Mouse (Mus musculus) limb, embryonic 12.5 days (tissue): ENCODE measurements around the gene Gstm3. TPM values are rescaled to one million over a fixed set of nuclear protein-coding genes. Genes with fewer than 3 reads are reported as not detected.
"Not testable (repeated sequence)": the region's sequence is repeated elsewhere in the genome, so short reads cannot be mapped to it uniquely, and the experiment has no call there.

ENCODE experiments used
- ATAC-seq: fragments of 200-750 bp; cut with Nextera tagmentation; 2 replicates; pipeline ENCODE4 v1.8.0; 2017; ENCODE audit warnings: low read depth, moderate TSS enrichment; ENCODE audit not compliant: insufficient number of reproducible peaks, insufficient read depth, low FRiP score, low TSS enrichment
- H3K27ac ChIP-seq: fragments of 300-500 bp; sonication (generic); 2 replicates; pipeline ENCODE4 v1.5.1; 2016; ENCODE audit warnings: mild to moderate bottlenecking, moderate library complexity
- H3K27me3 ChIP-seq: fragments of 300-500 bp; sonication (generic); 2 replicates; pipeline ENCODE4 v1.6.1; 2016; ENCODE audit warnings: mild to moderate bottlenecking, moderate library complexity
- H3K36me3 ChIP-seq: fragments of 300-500 bp; sonication (generic); 2 replicates; pipeline ENCODE4 v1.6.1; 2016; ENCODE audit warnings: mild to moderate bottlenecking, moderate library complexity
- H3K4me1 ChIP-seq: fragments of 300-500 bp; sonication (generic); replicated peaks from 2 replicates; pipeline ENCODE4 v1.6.1; 2016
- H3K4me2 ChIP-seq: fragments of 300-500 bp; sonication (generic); 2 replicates; pipeline ENCODE4 v1.6.1; 2016; ENCODE audit warnings: mild to moderate bottlenecking, moderate library complexity
- H3K4me3 ChIP-seq: fragments of 300-500 bp; sonication (generic); replicated peaks from 2 replicates; pipeline ENCODE4 v1.5.1; 2016; ENCODE audit warnings: mild to moderate bottlenecking
- H3K9ac ChIP-seq: fragments of 300-500 bp; sonication (generic); replicated peaks from 2 replicates; pipeline ENCODE4 v1.6.1; 2016; ENCODE audit warnings: mild to moderate bottlenecking, moderate library complexity
- H3K9me3 ChIP-seq: fragments of 300-500 bp; sonication (generic); 2 replicates; pipeline ENCODE4 v1.6.1; 2016; ENCODE audit warnings: mild to moderate bottlenecking, moderate library complexity
- WGBS: fragments of 180-500 bp; shearing (Covaris S2); methylation state at CpG from one replicate; pipeline ENCODE4 v1.1.7; 2016; 5-methylcytosine and 5-hydroxymethylcytosine counted together
- polyA plus RNA-seq: library from polyadenylated mRNA; unstranded; fragments of >200 nt; fragmentation: Nextera tagmentation; extraction: Ambion mirVana; gene quantifications from 2 replicates; pipeline ENCODE4 v1.2.1, GENCODE M21; 2016

Gene Gstm3
- polyA plus RNA-seq = not detected in 2 replicates

DNA sequence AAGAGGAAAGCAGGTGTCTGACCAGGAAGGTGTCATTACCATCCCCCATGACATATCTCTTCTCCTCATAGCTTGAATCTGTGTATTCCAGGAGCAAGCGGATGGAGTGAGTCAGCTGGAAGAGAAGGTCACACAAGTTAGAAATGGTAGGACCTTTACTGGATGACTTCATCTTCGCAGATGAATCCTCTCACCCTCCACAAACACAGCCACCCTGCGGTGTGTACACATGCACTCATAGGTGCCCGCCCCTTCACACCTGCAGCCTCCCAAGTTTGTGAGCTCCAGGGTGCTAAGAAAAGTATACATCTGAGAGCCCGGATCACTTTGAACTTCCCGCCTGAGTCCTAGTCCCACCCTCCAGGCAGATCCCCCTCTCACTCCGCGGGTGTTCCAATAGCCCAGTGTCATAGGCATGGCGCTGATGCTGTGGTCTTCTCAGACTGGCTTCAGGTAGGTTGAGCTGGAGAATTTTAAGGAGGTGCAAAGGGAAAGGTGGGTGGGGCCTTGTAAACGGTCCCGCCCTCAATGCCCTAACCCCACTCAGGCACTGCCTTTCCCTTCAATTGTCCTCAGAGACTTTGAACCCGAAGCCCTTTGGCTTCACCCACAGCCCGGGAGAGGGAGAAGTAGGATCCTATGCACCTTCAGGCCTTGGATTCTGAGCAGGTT lies at the start of gene Gstm3:
Gene Gstm3 (minus strand): TSS at position 560 of the 672 bp plus-strand sequence.
- Histone ChIP-seq H3K4me3 (no peak within 1 kb of the TSS), H3K36me3 (no peaks in the 10 kb centered on the region), H3K9me3 (no peaks in the 10 kb centered on the region), H3K4me1 (no peaks in the 10 kb centered on the region), H3K27me3 (no peaks in the 10 kb centered on the region; the same call in 1 of the 2 replicates), H3K9ac (no peak within 1 kb of the TSS), H3K4me2 (no peak within 1 kb of the TSS), H3K27ac (no peak within 1 kb of the TSS)
- ATAC-seq = 0 out of 2 replicates have a peak, but pooled peaks have one; percentile 47
- WGBS = 50% methylated on average over 13 of the region's 13 CpGs

DNA sequence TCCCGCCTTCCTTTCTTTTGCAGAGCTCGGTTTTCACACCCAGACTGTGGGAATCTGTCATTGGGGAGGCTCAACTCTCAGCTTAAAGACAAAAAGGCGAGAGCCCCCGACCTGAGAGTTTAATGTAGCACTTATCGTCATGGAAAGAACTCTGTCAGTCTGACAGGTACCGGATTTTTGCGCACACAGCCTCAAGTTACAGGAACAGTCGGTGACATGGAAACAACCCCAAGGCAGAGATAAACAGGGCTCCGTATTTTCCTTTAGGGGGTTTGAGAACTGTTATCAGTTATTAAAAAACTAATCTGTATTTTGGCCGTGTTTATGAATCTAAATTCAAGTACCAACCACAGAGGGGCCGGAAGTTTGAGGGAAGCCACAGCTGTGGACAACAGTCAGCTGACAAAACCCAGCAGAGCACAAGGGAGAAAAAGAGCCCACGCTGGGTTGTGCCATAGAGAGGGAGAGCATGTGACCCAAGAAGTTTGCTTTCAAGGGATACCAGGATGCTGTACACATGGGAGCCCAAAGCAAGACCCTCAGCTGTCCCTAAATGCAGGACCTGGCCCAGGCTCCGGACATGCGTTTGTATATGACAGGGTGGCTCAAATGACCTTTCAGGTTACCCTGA lies 49.2 kb upstream of the Gstm3 start:
- WGBS = 30% methylated on average over 14 of the region's 14 CpGs
- no peaks in the 10 kb centered on the region for H3K9me3 ChIP-seq
- H3K4me1 ChIP-seq = peaks cover 11% of the 10 kb centered on the region
- no peaks in the 10 kb centered on the region for H3K36me3 ChIP-seq
- peak overlapping the region; percentile 93 for H3K27ac ChIP-seq
- H3K4me3 ChIP-seq = peak overlapping the region; percentile 44
- H3K9ac ChIP-seq = no peak overlapping the region; the same call in 1 of the 2 replicates
- H3K4me2 ChIP-seq = peak overlapping the region; percentile 82
- H3K27me3 ChIP-seq = no peaks in the 10 kb centered on the region
- no peak for ATAC-seq

DNA sequence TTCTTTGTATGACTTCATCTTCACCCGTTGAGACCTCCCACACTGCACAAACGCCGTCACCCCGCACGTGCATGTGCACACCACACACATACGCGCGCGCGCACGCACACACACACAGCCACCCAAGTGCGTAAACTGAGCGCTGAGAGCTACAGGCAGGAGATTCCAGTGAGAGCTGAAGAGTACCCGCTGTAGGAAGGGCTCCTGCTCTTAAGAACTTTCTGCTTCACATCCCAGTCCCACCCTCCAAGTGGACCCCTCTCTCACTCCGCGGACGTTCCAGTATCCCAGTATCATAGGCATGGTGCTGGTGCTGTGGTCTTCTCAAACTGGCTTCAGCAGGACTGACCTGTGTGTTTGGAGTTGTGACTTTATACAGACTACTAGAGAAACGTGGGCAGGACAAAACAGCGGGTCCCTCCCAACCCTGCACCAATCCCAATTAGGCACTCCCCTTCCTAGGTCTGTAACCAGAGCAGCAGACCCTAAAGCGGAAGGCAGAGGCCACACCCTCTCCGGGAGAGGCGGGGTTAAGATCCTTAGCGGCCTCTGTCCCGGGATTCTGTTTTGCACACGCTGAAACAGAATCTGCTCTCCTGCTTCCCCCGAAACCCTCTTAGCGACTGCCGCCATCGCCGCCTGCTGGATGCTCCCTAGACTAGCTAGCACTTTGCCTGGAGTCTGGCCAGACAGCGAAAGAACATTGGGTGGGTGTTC lies 48.5 kb upstream of the Gstm3 start, which contains the start of gene Gstm1:
Gene Gstm1 (minus strand): TSS at position 501 of the 717 bp plus-strand sequence.
- peak within 1 kb of the TSS; percentile 61 for H3K9ac ChIP-seq
- no peaks in the 10 kb centered on the region for H3K36me3 ChIP-seq
- under 1% methylated on average over 31 of the region's 31 CpGs for WGBS
- H3K27me3 ChIP-seq = no peaks in the 10 kb centered on the region
- H3K27ac ChIP-seq = peak within 1 kb of the TSS; percentile 93
- H3K4me2 ChIP-seq = peak within 1 kb of the TSS; percentile 82
- peak; percentile 99 for ATAC-seq
- peaks cover 11% of the 10 kb centered on the region for H3K4me1 ChIP-seq
- H3K4me3 ChIP-seq = peak within 1 kb of the TSS; percentile 44
- no peaks in the 10 kb centered on the region for H3K9me3 ChIP-seq

DNA sequence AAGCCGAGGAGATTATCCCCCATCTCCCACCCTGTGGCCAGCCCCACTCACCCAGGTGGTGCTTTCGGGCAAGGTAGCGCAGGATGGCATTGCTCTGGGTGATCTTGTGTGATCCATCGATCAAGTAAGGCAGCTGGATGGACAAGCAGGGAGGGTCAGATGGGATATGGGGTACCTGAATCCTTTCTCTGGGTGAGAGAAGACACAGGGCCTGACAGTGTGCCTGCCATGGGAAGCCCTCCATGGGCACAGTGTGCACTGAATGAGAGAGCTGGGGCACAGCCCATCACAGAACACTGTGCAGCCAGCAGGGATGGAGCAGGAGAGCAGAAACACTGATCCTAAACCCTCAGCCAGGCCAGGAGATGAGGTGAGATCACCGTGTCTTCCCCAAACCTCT lies 47.4 kb upstream of the Gstm3 start:
- Histone ChIP-seq H3K4me2 (peak overlapping the region; percentile 82; the same call in 1 of the 2 replicates), H3K4me1 (peaks cover 11% of the 10 kb centered on the region)
- H3K9me3 ChIP-seq, H3K27me3 ChIP-seq, ATAC-seq, H3K4me3 ChIP-seq, H3K36me3 ChIP-seq, H3K27ac ChIP-seq, H3K9ac ChIP-seq: not testable (repeated sequence)
- WGBS = 85% methylated on average over 5 of the region's 5 CpGs

DNA sequence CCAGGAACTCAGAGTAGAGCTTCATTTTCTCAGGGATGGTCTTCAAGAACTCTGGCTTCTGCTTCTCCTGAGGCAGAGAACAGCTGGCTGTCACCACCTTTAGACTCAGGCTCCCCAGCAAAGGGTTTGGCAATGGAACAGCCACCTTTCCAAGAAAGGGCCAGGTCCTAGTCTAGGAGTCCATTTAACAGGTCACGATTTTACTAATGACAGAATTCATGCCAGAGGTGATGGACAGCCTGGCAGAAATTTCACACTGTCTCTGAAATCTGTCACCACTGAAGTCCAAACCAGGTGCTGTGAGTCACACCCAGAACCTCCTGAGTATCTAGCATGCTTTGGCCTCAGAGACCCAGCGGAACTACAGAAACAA lies 45.9 kb upstream of the Gstm3 start:
- no peak overlapping the region for H3K4me2 ChIP-seq
- peaks cover 11% of the 10 kb centered on the region for H3K4me1 ChIP-seq
- H3K9me3 ChIP-seq = no peaks in the 10 kb centered on the region
- H3K36me3 ChIP-seq = no peaks in the 10 kb centered on the region
- H3K4me3 ChIP-seq = no peak overlapping the region
- WGBS = 86% methylated on average over 2 of the region's 2 CpGs
- no peaks in the 10 kb centered on the region for H3K27me3 ChIP-seq
- H3K27ac ChIP-seq = no peak overlapping the region
- no peak for ATAC-seq
- H3K9ac ChIP-seq = no peak overlapping the region

DNA sequence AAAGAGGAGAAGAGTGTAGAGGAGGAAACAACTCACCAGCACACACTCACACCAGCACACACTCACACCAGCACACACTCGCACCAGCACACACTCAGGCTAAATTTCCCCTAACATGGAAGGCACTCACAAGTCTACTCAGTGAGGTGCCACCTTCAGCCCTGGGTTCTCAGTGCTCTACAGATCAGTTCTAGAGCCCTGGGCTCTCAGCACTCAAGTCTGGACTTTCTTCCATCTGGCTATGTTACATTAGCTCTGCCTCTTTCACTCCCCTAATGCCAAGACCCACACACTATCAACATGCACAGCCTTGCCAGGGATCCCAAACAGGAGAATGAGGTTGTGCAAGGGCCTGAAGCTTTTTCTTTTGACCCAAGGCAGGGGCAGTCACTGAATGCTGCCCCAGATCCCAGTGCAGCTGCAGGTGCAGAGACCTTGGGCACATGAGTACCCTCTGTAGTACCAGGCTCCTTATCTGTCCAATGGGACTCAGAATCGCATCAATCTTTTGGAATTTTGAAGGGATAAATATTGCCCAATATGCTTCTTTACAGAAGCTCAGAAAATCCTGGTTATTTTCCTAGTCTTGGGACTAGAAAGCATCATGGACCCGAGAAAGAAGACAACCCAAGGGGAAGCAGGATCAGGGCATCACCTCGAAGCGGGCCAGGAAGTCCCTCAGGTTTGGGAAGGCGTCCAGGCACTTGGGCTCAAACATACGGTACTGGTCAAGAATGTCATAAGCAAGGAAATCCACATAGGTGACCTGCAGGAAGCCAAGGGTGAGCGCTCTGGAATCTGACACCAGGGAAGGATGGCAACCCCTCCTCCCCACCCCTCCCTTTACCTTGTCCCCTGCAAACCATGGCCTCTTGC lies 45.3 kb upstream of the Gstm3 start:
- H3K27me3 ChIP-seq = no peaks in the 10 kb centered on the region
- no peak overlapping the region for H3K4me2 ChIP-seq
- H3K36me3 ChIP-seq = no peaks in the 10 kb centered on the region
- ATAC-seq = no peak
- 73% methylated on average over 7 of the region's 8 CpGs for WGBS
- H3K4me1 ChIP-seq = peaks cover 11% of the 10 kb centered on the region
- no peak overlapping the region for H3K27ac ChIP-seq
- H3K9ac ChIP-seq = no peak overlapping the region
- no peaks in the 10 kb centered on the region for H3K9me3 ChIP-seq
- no peak overlapping the region for H3K4me3 ChIP-seq

DNA sequence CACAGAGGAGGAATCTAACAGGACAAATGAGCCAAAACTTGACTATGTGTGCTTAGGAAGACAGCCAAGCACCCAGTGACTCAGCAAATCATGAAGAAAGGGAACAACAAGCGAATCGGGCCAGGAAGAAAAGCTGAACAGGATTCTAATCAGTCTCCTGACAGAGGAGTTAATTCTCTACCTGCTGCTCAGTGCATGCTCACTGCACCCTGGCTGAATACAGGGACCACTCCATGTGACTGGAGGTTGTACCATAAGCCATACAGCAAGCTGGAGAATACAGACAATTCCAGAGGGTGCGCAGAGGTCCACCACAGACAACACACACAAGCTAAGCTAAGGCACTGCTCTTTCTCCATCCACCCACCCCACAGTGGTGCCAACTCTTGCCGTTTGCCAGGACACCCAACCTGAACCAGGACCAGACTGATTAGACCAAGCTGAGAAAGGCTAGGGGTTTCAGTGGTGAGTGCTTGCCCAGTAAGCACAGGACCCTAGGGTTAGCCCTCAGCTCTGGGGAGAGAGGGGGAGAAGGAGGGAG lies 44.3 kb upstream of the Gstm3 start:
- no peaks in the 10 kb centered on the region for H3K9me3 ChIP-seq
- 82% methylated on average over 4 of the region's 4 CpGs for whole genome bisulfite sequencing
- H3K27me3 ChIP-seq = no peaks in the 10 kb centered on the region
- no peaks in the 10 kb centered on the region for H3K36me3 ChIP-seq
- no peak overlapping the region for H3K27ac ChIP-seq
- no peak for ATAC-seq
- peaks cover 7% of the 10 kb centered on the region for H3K4me1 ChIP-seq
- no peak overlapping the region for H3K4me2 ChIP-seq
- no peak overlapping the region for H3K4me3 ChIP-seq
- no peak overlapping the region for H3K9ac ChIP-seq

DNA sequence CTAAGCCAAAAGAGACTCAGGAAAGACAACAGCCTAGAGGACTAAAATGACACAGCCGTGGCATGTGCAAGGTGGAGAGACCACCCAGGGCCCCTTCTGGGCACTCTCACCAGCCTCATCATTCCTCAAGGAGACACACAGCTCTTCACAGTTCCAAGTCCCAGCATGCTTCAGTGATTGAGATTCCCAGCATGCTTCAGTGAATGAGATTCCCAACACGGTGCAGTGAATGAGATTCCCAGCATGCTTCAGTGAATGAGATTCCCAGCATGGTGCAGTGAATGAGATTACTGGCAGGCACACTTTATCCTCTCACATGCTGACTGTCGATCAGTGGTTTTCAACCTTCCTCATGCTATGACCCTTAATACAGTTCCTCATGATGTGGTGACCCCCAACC lies 42.5 kb upstream of the Gstm3 start:
- Histone ChIP-seq H3K4me1 (peaks cover under 1% of the 10 kb centered on the region; the same call in 1 of the 2 replicates), H3K36me3 (no peaks in the 10 kb centered on the region), H3K27me3 (no peaks in the 10 kb centered on the region), H3K4me2 (no peak overlapping the region), H3K9me3 (no peaks in the 10 kb centered on the region), H3K4me3 (no peak overlapping the region), H3K27ac (no peak overlapping the region), H3K9ac (no peak overlapping the region)
- 75% methylated on average over 3 of the region's 3 CpGs for WGBS
- no peak for ATAC-seq

DNA sequence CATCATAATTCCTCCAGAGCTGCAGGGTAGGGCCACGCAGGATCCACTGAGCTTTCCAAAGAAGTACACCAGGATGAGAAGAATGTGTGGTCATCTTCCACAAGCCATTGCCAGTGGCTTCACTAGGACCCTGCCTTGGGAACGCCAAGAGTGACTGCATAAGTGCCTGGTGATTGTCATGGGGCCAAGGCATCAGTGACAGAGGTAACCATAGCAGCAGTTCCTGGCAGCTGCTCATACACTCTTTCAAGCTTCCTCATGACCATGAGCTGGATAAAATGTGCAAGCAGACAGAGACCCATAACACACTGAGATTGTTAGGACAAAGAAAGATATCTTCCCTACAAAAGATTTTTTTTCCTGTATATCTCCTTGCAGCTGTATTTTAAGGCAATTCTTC lies 41.2 kb upstream of the Gstm3 start:
- 73% methylated on average over 2 of the region's 2 CpGs for WGBS

DNA sequence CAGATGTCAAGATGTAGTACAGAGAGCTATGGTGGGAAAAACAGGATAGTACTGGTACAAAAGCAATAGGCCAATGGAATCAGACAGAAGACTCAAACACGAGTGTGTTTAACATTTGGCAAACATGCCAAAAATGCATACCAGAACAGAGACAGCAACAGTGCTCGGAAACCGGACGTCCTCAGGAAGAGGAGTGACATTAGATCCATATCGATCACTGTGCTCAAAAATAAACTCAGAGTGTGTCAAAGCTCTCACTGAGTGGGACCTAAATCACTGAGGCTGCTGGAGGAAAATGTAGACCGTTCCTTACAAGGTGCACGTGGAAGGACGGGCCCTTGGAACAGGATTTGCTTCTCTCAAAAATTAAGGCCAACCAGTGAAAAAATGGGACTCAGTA lies 32.9 kb upstream of the Gstm3 start:
- Histone ChIP-seq H3K27ac (no peak overlapping the region), H3K4me3 (no peak overlapping the region), H3K27me3 (no peaks in the 10 kb centered on the region), H3K4me1 (no peaks in the 10 kb centered on the region; the same call in 1 of the 2 replicates), H3K9ac (no peak overlapping the region), H3K4me2 (no peak overlapping the region), H3K9me3 (no peaks in the 10 kb centered on the region), H3K36me3 (no peaks in the 10 kb centered on the region)
- no peak for ATAC-seq
- WGBS = 83% methylated on average over 8 of the region's 8 CpGs

More for the DNA sequence above, 41.2 kb upstream of the Gstm3 start:
- Histone ChIP-seq H3K4me1 (no peaks in the 10 kb centered on the region), H3K36me3 (no peaks in the 10 kb centered on the region), H3K27me3 (no peaks in the 10 kb centered on the region), H3K4me3 (no peak overlapping the region), H3K4me2 (no peak overlapping the region), H3K27ac (no peak overlapping the region), H3K9me3 (no peaks in the 10 kb centered on the region), H3K9ac (no peak overlapping the region)
- no peak for ATAC-seq
